Mouse (Mus musculus) lung, adult 2 months (tissue): ENCODE measurements around the gene Lrp4.

Experiments
- CTCF ChIP-seq: fragments of 200-500 bp; IDR thresholded peaks from 2 replicates; pipeline ENCODE4 v1.5.1; 2011; ENCODE audit warnings: mild to moderate bottlenecking, low read length, control low read depth; ENCODE audit not compliant: insufficient read depth
- POLR2A ChIP-seq: fragments of 200-500 bp; IDR thresholded peaks from 2 replicates; pipeline ENCODE4 v1.6.1; 2011; ENCODE audit warnings: low read depth, mild to moderate bottlenecking, control low read depth, low read length, borderline replicate concordance; ENCODE audit errors: extremely low read depth

GRCm38 (mm10) chr2:91452658-91453057 lies 4.7 kb upstream of the Lrp4 start:
- TF ChIP-seq CTCF (no peak), POLR2A (no peak)
